Mouse (Mus musculus): Measurements from ENCODE around the gene Cenpt. TPM values are rescaled to one million over a fixed set of nuclear protein-coding genes. Genes with fewer than 3 reads are reported as not detected.

Cenpt gene
- polyA plus RNA-seq, 1 experiment from 2014 or later, result 54.7 TPM

DNA sequence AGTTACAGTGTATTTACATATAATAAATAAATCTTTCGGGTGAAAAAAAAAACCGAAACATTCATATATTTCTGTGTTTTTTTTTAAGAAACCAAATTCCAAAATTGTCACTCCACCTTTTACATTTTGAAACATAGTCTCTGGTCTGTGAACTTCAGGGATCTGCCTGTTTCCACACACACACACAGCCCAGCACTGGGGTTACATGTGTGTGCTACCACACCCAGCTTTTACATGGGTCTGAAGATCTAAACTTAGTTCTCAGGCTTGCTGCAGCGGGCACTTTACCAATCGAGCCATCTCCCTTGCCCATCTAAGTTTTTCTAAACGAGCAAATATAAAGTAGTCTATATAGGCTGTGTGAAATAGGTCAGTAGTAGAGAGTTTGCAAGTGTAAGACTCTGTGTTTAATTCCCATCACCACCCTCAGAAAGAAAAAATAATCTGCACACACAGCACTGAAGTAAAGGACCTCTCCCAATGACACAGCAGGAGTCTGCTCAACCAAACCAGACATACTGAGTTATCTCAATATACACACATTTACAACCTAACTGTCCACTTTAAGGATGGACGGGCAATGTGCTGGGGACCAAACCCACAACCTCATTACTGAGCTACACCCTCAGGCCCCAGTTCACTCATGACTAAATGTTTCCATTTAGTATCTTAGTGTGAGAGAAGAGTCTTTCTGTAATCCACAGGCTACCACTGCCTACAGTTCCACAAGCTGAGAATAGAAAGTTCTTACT is 51.7 kb downstream of the Cenpt start:
- no peak overlapping the region for H3K27ac ChIP-seq (ENCODE audit: low read depth, low read length)
- H3K9me3 ChIP-seq (ENCODE audit: control insufficient read depth, low read length), result no peaks in the 10 kb centered on the region
- no peak overlapping the region for H3K4me2 ChIP-seq (ENCODE audit: low read length)
- no peak overlapping the region for H3K9ac ChIP-seq (ENCODE audit: low read depth, low read length)
- 93% methylated on average over 6 of the region's 6 CpGs for WGBS
- no peak overlapping the region for H3K4me3 ChIP-seq (ENCODE audit: low read length)
- peaks cover 9% of the 10 kb centered on the region; the same call in 1 of the 2 replicates for H3K4me1 ChIP-seq (ENCODE audit: control insufficient read depth, insufficient read depth, low read depth, low read length)
- H3K36me3 ChIP-seq (ENCODE audit: control insufficient read depth, insufficient read depth, low read length), result no peaks in the 10 kb centered on the region; the same call in 1 of the 2 replicates
- ATAC-seq, result no peak
- H3K27me3 ChIP-seq (replicated peaks; ENCODE audit: control insufficient read depth, insufficient read depth, low read length), result no peaks in the 10 kb centered on the region

DNA sequence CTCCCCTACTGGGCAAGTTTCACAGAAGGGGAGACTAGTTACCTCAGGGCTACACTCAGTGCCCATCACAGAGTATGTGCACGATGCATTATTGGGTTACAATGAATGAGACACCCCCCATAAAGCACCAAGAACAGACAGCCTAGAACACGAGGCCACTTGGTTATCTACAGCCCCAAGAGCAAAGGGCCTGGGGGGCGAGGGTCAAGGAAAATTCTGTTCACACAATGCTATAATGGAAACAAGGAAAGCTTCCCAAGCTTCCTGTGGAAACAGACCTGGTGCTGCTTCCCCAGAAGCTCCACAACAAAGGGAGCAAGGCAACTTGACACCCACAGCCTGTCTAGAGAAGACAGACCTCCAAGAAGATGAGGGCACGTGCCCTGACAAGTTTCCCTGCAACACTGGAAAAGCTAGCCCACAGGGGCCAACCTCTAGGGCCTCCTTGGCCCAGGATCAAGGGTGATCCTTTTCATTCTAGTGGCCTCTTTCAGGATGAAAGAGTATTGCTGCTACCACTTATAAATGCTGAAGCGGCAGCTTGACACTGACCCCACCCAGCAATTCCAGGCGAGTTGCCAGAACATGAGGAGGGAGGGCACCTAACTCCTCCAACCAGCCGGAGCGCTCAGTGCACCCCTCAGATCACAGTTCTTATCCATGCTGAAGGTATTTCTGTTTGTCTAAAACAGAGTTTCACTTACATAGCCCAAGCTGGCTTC is 53.8 kb downstream of the Cenpt start:
- peak; percentile 58 for ATAC-seq
- Histone ChIP-seq H3K9me3 (ENCODE audit: control insufficient read depth, low read length) (no peaks in the 10 kb centered on the region), H3K27ac (ENCODE audit: low read depth, low read length) (no peak overlapping the region), H3K27me3 (replicated peaks; ENCODE audit: control insufficient read depth, insufficient read depth, low read length) (no peaks in the 10 kb centered on the region), H3K4me3 (ENCODE audit: low read length) (no peak overlapping the region), H3K4me2 (ENCODE audit: low read length) (no peak overlapping the region), H3K9ac (ENCODE audit: low read depth, low read length) (no peak overlapping the region), H3K36me3 (ENCODE audit: control insufficient read depth, insufficient read depth, low read length) (no peaks in the 10 kb centered on the region), H3K4me1 (ENCODE audit: control insufficient read depth, insufficient read depth, low read depth, low read length) (peaks cover 9% of the 10 kb centered on the region; the same call in 1 of the 2 replicates)
- WGBS, result 49% methylated on average over 8 of the region's 8 CpGs

DNA sequence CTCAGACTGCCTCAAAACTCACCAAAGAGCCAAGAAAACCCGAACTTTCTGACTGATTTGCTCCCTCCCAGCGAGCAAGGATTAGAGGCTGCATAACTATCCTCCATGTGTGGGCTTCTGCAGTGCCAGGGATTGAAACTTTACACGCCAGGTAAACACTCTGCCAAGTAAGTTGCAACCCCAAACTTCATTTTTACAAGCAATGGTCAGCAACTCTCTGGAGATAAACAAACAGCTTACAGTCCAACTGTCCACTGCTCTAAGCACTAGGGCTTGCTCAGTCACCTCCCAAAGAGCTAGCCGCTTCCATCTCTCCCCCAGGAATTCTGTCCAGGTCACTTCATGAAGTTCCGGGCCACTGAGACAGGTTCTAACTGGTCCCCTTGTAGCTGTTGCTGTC is 54.7 kb downstream of the Cenpt start:
- Histone ChIP-seq H3K4me1 (ENCODE audit: control insufficient read depth, insufficient read depth, low read depth, low read length) (peaks cover 9% of the 10 kb centered on the region; the same call in 1 of the 2 replicates), H3K27ac (ENCODE audit: low read depth, low read length) (no peak overlapping the region), H3K9me3 (ENCODE audit: control insufficient read depth, low read length) (no peaks in the 10 kb centered on the region), H3K4me2 (ENCODE audit: low read length) (no peak overlapping the region), H3K9ac (ENCODE audit: low read depth, low read length) (no peak overlapping the region), H3K36me3 (ENCODE audit: control insufficient read depth, insufficient read depth, low read length) (no peaks in the 10 kb centered on the region), H3K27me3 (replicated peaks; ENCODE audit: control insufficient read depth, insufficient read depth, low read length) (no peaks in the 10 kb centered on the region), H3K4me3 (ENCODE audit: low read length) (no peak overlapping the region)
- WGBS, result 95% methylated on average over 5 of the region's 5 CpGs
- no peak for ATAC-seq

DNA sequence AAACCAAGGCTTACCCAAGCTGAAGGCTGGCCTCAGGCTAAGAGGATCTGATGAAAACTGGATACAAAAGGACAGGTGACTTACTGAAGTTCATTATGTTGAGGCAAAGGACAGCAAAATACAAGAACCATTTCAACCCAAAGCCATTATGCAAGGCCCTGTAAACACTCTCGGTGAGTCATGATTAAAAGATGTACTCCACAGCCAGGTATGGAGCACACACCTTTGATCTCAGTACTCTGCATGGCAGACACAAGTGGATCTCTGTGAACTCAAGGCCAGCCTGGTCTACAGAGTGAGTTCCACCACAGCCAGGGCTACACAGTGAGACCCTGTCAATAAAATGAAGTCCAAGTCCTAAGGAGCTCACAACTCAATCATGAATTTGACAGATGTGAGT is 57.3 kb downstream of the Cenpt start:
- Histone ChIP-seq H3K36me3 (ENCODE audit: control insufficient read depth, insufficient read depth, low read length) (no peaks in the 10 kb centered on the region; the same call in 1 of the 2 replicates), H3K4me2 (ENCODE audit: low read length) (no peak overlapping the region), H3K27me3 (replicated peaks; ENCODE audit: control insufficient read depth, insufficient read depth, low read length) (no peaks in the 10 kb centered on the region), H3K4me1 (ENCODE audit: control insufficient read depth, insufficient read depth, low read depth, low read length) (peaks cover 9% of the 10 kb centered on the region; the same call in 1 of the 2 replicates), H3K27ac (ENCODE audit: low read depth, low read length) (no peak overlapping the region), H3K4me3 (ENCODE audit: low read length) (no peak overlapping the region), H3K9me3 (ENCODE audit: control insufficient read depth, low read length) (no peaks in the 10 kb centered on the region), H3K9ac (ENCODE audit: low read depth, low read length) (no peak overlapping the region)
- ATAC-seq, result no peak
- WGBS, result 76% methylated on average over 1 of the region's 1 CpGs

Other genes starting within 250 kb of the Cenpt start
- 37.2 and 41.7 TPM in 2 replicates for gene Ripor1, start 248.0 kb downstream of the Cenpt start, polyA plus RNA-seq (2015; fragmentation: Nextera tagmentation; extraction: Ambion mirVana)
- 92.7 and 93.4 TPM in 2 replicates for gene Ctcf, start 216.7 kb downstream of the Cenpt start, polyA plus RNA-seq (2015; fragmentation: Nextera tagmentation; extraction: Ambion mirVana)
- 0.75 and 1.4 TPM in 2 replicates for gene Agrp, start 215.9 kb downstream of the Cenpt start, polyA plus RNA-seq (2015; fragmentation: Nextera tagmentation; extraction: Ambion mirVana)
- gene Carmil2, start 167.0 kb downstream of the Cenpt start, polyA plus RNA-seq (2015; fragmentation: Nextera tagmentation; extraction: Ambion mirVana), result 22.0 and 22.1 TPM in 2 replicates
- gene Acd, start 152.2 kb downstream of the Cenpt start, polyA plus RNA-seq (2015; fragmentation: Nextera tagmentation; extraction: Ambion mirVana), result 91.7 and 96.4 TPM in 2 replicates
- 62.5 and 63.8 TPM in 2 replicates for gene Pard6a, start 152.1 kb downstream of the Cenpt start, polyA plus RNA-seq (2015; fragmentation: Nextera tagmentation; extraction: Ambion mirVana)
- 0.15 and 0.24 TPM in 2 replicates for gene 4933405L10Rik, start 145.6 kb downstream of the Cenpt start, polyA plus RNA-seq (2015; fragmentation: Nextera tagmentation; extraction: Ambion mirVana)
- gene Enkd1, start 145.1 kb downstream of the Cenpt start, polyA plus RNA-seq (2015; fragmentation: Nextera tagmentation; extraction: Ambion mirVana), result 17.7 and 17.9 TPM in 2 replicates
- 82.7 and 82.9 TPM in 2 replicates for gene Gfod2, start 94.6 kb downstream of the Cenpt start, polyA plus RNA-seq (2015; fragmentation: Nextera tagmentation; extraction: Ambion mirVana)
- gene Ranbp10, start 25.9 kb downstream of the Cenpt start, polyA plus RNA-seq (2015; fragmentation: Nextera tagmentation; extraction: Ambion mirVana), result 8.9 and 9.3 TPM in 2 replicates
- 0.86 and 1.4 TPM in 2 replicates for gene Tsnaxip1, start 25.5 kb downstream of the Cenpt start, polyA plus RNA-seq (2015; fragmentation: Nextera tagmentation; extraction: Ambion mirVana)
- gene Thap11, start 1.9 kb upstream of the Cenpt start, polyA plus RNA-seq (2015; fragmentation: Nextera tagmentation; extraction: Ambion mirVana), result 52.5 and 55.9 TPM in 2 replicates
- gene Nutf2, start 7.3 kb upstream of the Cenpt start, polyA plus RNA-seq (2015; fragmentation: Nextera tagmentation; extraction: Ambion mirVana), result 118 and 158 TPM in 2 replicates
- 47.8 and 54.4 TPM in 2 replicates for gene Edc4, start 27.6 kb upstream of the Cenpt start, polyA plus RNA-seq (2015; fragmentation: Nextera tagmentation; extraction: Ambion mirVana)
- gene Nrn1l, start 40.3 kb upstream of the Cenpt start, polyA plus RNA-seq (2015; fragmentation: Nextera tagmentation; extraction: Ambion mirVana), result 0.95 and 1.3 TPM in 2 replicates
- 11.0 and 13.3 TPM in 2 replicates for gene Pskh1, start 47.2 kb upstream of the Cenpt start, polyA plus RNA-seq (2015; fragmentation: Nextera tagmentation; extraction: Ambion mirVana)
- 3.3 and 4.5 TPM in 2 replicates for gene Ctrl, start 80.6 kb upstream of the Cenpt start, polyA plus RNA-seq (2015; fragmentation: Nextera tagmentation; extraction: Ambion mirVana)
- 81.8 and 93.0 TPM in 2 replicates for gene Psmb10, start 85.2 kb upstream of the Cenpt start, polyA plus RNA-seq (2015; fragmentation: Nextera tagmentation; extraction: Ambion mirVana)
- 6.0 and 9.9 TPM in 2 replicates for gene Lcat, start 90.1 kb upstream of the Cenpt start, polyA plus RNA-seq (2015; fragmentation: Nextera tagmentation; extraction: Ambion mirVana)
- 14.6 and 17.1 TPM in 2 replicates for gene Slc12a4, start 112.8 kb upstream of the Cenpt start, polyA plus RNA-seq (2015; fragmentation: Nextera tagmentation; extraction: Ambion mirVana)
- gene Dpep3, start 126.2 kb upstream of the Cenpt start, polyA plus RNA-seq (2015; fragmentation: Nextera tagmentation; extraction: Ambion mirVana), result not detected in 2 replicates
- gene Dus2, start 138.1 kb upstream of the Cenpt start, polyA plus RNA-seq (2015; fragmentation: Nextera tagmentation; extraction: Ambion mirVana), result 30.3 and 31.8 TPM in 2 replicates
- gene Dpep2nb, start 152.7 kb upstream of the Cenpt start, polyA plus RNA-seq (2015; fragmentation: Nextera tagmentation; extraction: Ambion mirVana), result not detected in 2 replicates
- gene Ddx28, start 158.6 kb upstream of the Cenpt start, polyA plus RNA-seq (2015; fragmentation: Nextera tagmentation; extraction: Ambion mirVana), result 20.3 and 22.1 TPM in 2 replicates
- gene Nfatc3, start 205.6 kb upstream of the Cenpt start, polyA plus RNA-seq (2015; fragmentation: Nextera tagmentation; extraction: Ambion mirVana), result 2.1 and 2.6 TPM in 2 replicates

Measured in hindbrain, embryonic 16.5 days (tissue).